Mouse (Mus musculus): ENCODE data around the gene Begain. TPM values are rescaled to one million over a fixed set of nuclear protein-coding genes. Genes with fewer than 3 reads are reported as not detected.

Begain gene
- polyA plus RNA-seq, 1 experiment from 2014 or later, result 1.5 TPM

Other genes with a start within 250 kb of the Begain start
- 4.2 and 4.3 TPM in 2 replicates for gene Slc25a29, start 232.3 kb downstream of the Begain start, polyA plus RNA-seq (2015; fragmentation: Nextera tagmentation; extraction: Ambion mirVana)
- 5.8 and 6.6 TPM in 2 replicates for gene Slc25a47, start 232.2 kb downstream of the Begain start, polyA plus RNA-seq (2015; fragmentation: Nextera tagmentation; extraction: Ambion mirVana)
- 7.1 and 10.2 TPM in 2 replicates for gene Wdr25, start 174.6 kb downstream of the Begain start, polyA plus RNA-seq (2015; fragmentation: Nextera tagmentation; extraction: Ambion mirVana)
- gene Wars, start 174.0 kb downstream of the Begain start, polyA plus RNA-seq (2015; fragmentation: Nextera tagmentation; extraction: Ambion mirVana), result 58.1 and 63.0 TPM in 2 replicates